Comparison of ENCODE assay signal across 14 mouse cellular contexts in genomic region chr5:29199868-29200267, GRCm38 (mm10).
"Had no signal": no experiment of that assay in that cellular context is flagged by ENCODE, and none has a peak within 500 bp of the region (broad histone marks: within the 10 kb centered on the region; RNA-seq: fewer than 3 reads in every experiment).

No protein-coding gene starts in this region.

- H3K36me3 ChIP-seq: limb, embryonic 10.5 days; liver, embryonic 15.5 days; midbrain, embryonic 15.5 days; neural tube, embryonic 13.5 days; stomach, embryonic 15.5 days had no signal

- H3K27ac ChIP-seq: limb, embryonic 10.5 days; liver, embryonic 15.5 days; midbrain, embryonic 15.5 days; neural tube, embryonic 13.5 days; stomach, embryonic 15.5 days had no signal

- H3K9me3 ChIP-seq: limb, embryonic 10.5 days; liver, embryonic 15.5 days; midbrain, embryonic 15.5 days; neural tube, embryonic 13.5 days; stomach, embryonic 15.5 days had no signal

- ATAC-seq: midbrain, embryonic 15.5 days had no signal

- H3K27me3 ChIP-seq: midbrain, embryonic 15.5 days; neural tube, embryonic 13.5 days; stomach, embryonic 15.5 days had no signal

- H3K4me1 ChIP-seq: stomach, embryonic 15.5 days had no signal

- DNase-seq: kidney, adult 8-10 months; kidney, postnatal 10 days; lung, embryonic 14.5 days; lung, postnatal 14 days; retina, postnatal 1 day; right cerebral cortex, postnatal 4 days; thymus, adult 2 months; thymus, postnatal 4 days had no signal

- H3K4me2 ChIP-seq: liver, embryonic 11.5 days; liver, embryonic 15.5 days; lung, embryonic 14.5 days; midbrain, embryonic 15.5 days; neural tube, embryonic 13.5 days; stomach, embryonic 15.5 days had no signal

- H3K9ac ChIP-seq: liver, embryonic 15.5 days; lung, embryonic 14.5 days; midbrain, embryonic 15.5 days; neural tube, embryonic 13.5 days; stomach, embryonic 15.5 days had no signal

- H3K4me3 ChIP-seq: limb, embryonic 10.5 days; liver, embryonic 15.5 days; midbrain, embryonic 15.5 days; neural tube, embryonic 13.5 days; stomach, embryonic 15.5 days had no signal
